Mouse (Mus musculus) erythroblast, embryonic 14.5 days (primary cell): Measurements from ENCODE around the gene Mtmr3. TPM values are rescaled to one million over a fixed set of nuclear protein-coding genes. Genes with fewer than 3 reads are reported as not detected.

ENCODE experiments used
- H3K27me3 ChIP-seq: 2 replicates; pipeline ENCODE4 v1.6.1; 2012; ENCODE audit warnings: inconsistent platforms; ENCODE audit not compliant: control insufficient read depth
- H3K36me3 ChIP-seq: 2 replicates; pipeline ENCODE4 v1.6.1; 2012; ENCODE audit warnings: mild to moderate bottlenecking, inconsistent platforms; ENCODE audit not compliant: control insufficient read depth
- H3K4me1 ChIP-seq: 2 replicates; pipeline ENCODE4 v1.6.1; 2012; ENCODE audit warnings: inconsistent platforms; ENCODE audit not compliant: control insufficient read depth
- H3K4me3 ChIP-seq: replicated peaks from 2 replicates; pipeline ENCODE3; 2012; ENCODE audit warnings: moderate library complexity, mild to moderate bottlenecking, inconsistent platforms
- H3K9me3 ChIP-seq: 2 replicates; pipeline ENCODE4 v1.6.1; 2012; ENCODE audit warnings: low read length, inconsistent platforms, mixed read lengths; ENCODE audit not compliant: control insufficient read depth
- GATA1 ChIP-seq: IDR thresholded peaks from 2 replicates; pipeline ENCODE4 v1.6.1; 2012; ENCODE audit warnings: low read length, inconsistent platforms, mixed read lengths
- TAL1 ChIP-seq: IDR thresholded peaks from 3 replicates; pipeline ENCODE4 v1.6.1; 2012; ENCODE audit warnings: low read length, inconsistent platforms, mixed read lengths
- polyA plus RNA-seq: library from polyadenylated mRNA; stranded (reverse); fragments of >175 nt; gene quantifications from 2 replicates; pipeline ENCODE4 v1.2.3, GENCODE M21; 2012

Gene Mtmr3
- 3.6 and 4.2 TPM in 2 replicates for polyA plus RNA-seq

GRCm38 (mm10) chr11:4594608-4595500, at the start of gene Mtmr3:
Gene Mtmr3, minus strand, starts transcription at chr11:4594863.
- H3K9me3 ChIP-seq, result no peaks in the 10 kb centered on the region
- H3K4me3 ChIP-seq, result peak within 1 kb of the TSS; percentile 100
- TF ChIP-seq GATA1 (no peak), TAL1 (no peak)
- no peaks in the 10 kb centered on the region for H3K27me3 ChIP-seq
- H3K4me1 ChIP-seq, result peaks cover 44% of the 10 kb centered on the region
- peaks cover 39% of the 10 kb centered on the region for H3K36me3 ChIP-seq

GRCm38 (mm10) chr11:4643722-4644121, 49.1 kb upstream of the Mtmr3 start:
- Histone ChIP-seq H3K4me1 (peaks cover 33% of the 10 kb centered on the region), H3K36me3 (peaks cover 91% of the 10 kb centered on the region), H3K9me3 (no peaks in the 10 kb centered on the region), H3K27me3 (no peaks in the 10 kb centered on the region), H3K4me3 (no peak overlapping the region)
- TF ChIP-seq TAL1 (no peak), GATA1 (no peak)

- H3K4me3 ChIP-seq, result no peak overlapping the region
- H3K9me3 ChIP-seq, result no peaks in the 10 kb centered on the region
- TF ChIP-seq GATA1 (no peak), TAL1 (no peak)
- no peaks in the 10 kb centered on the region for H3K27me3 ChIP-seq
- peaks cover 57% of the 10 kb centered on the region for H3K4me1 ChIP-seq
- H3K36me3 ChIP-seq, result peaks cover 66% of the 10 kb centered on the region
Observed at GRCm38 (mm10) chr11:4641185-4641584, 46.5 kb upstream of the Mtmr3 start.

- TF ChIP-seq TAL1, result no peak
- TF ChIP-seq GATA1, result no peak
- H3K36me3 ChIP-seq, result peaks cover 43% of the 10 kb centered on the region
- peaks cover 6% of the 10 kb centered on the region for H3K27me3 ChIP-seq
- peak overlapping the region; percentile 65 for H3K4me3 ChIP-seq
- no peaks in the 10 kb centered on the region for H3K9me3 ChIP-seq
- peaks cover 70% of the 10 kb centered on the region for H3K4me1 ChIP-seq
Observed at GRCm38 (mm10) chr11:4638261-4638660, 43.6 kb upstream of the Mtmr3 start.

- Histone ChIP-seq H3K4me1 (peaks cover 70% of the 10 kb centered on the region), H3K4me3 (peak within 1 kb of the TSS; percentile 65), H3K27me3 (peaks cover 8% of the 10 kb centered on the region), H3K36me3 (peaks cover 38% of the 10 kb centered on the region), H3K9me3 (no peaks in the 10 kb centered on the region)
- TF ChIP-seq GATA1 (no peak), TAL1 (no peak)
Observed at GRCm38 (mm10) chr11:4637534-4638234, 43.0 kb upstream of the Mtmr3 start, which contains the start of gene Ascc2. Gene Ascc2, plus strand, starts transcription at chr11:4637747.

- peaks cover 65% of the 10 kb centered on the region for H3K4me1 ChIP-seq
- TF ChIP-seq TAL1, result no peak
- no peak for TF ChIP-seq GATA1
- H3K4me3 ChIP-seq, result peak overlapping the region; percentile 65
- peaks cover 29% of the 10 kb centered on the region for H3K36me3 ChIP-seq
- peaks cover 11% of the 10 kb centered on the region for H3K27me3 ChIP-seq
- no peaks in the 10 kb centered on the region for H3K9me3 ChIP-seq
Observed at GRCm38 (mm10) chr11:4636782-4637342, 42.2 kb upstream of the Mtmr3 start.

- TF ChIP-seq GATA1 (no peak), TAL1 (no peak)
- Histone ChIP-seq H3K9me3 (no peaks in the 10 kb centered on the region), H3K27me3 (peaks cover 32% of the 10 kb centered on the region), H3K4me1 (peaks cover 49% of the 10 kb centered on the region), H3K4me3 (no peak overlapping the region), H3K36me3 (peaks cover 7% of the 10 kb centered on the region)
Observed at GRCm38 (mm10) chr11:4634395-4634794, 39.7 kb upstream of the Mtmr3 start.

- peaks cover 32% of the 10 kb centered on the region for H3K27me3 ChIP-seq
- no peak overlapping the region for H3K4me3 ChIP-seq
- H3K4me1 ChIP-seq, result peaks cover 39% of the 10 kb centered on the region
- H3K36me3 ChIP-seq, result no peaks in the 10 kb centered on the region
- no peaks in the 10 kb centered on the region for H3K9me3 ChIP-seq
- TF ChIP-seq TAL1 (no peak), GATA1 (no peak)
Observed at GRCm38 (mm10) chr11:4633420-4633819, 38.8 kb upstream of the Mtmr3 start.

GRCm38 (mm10) chr11:4629861-4630280, 35.2 kb upstream of the Mtmr3 start:
- H3K9me3 ChIP-seq, result no peaks in the 10 kb centered on the region
- H3K4me3 ChIP-seq, result no peak overlapping the region
- no peaks in the 10 kb centered on the region for H3K36me3 ChIP-seq
- H3K27me3 ChIP-seq, result peaks cover 32% of the 10 kb centered on the region
- peaks cover 12% of the 10 kb centered on the region for H3K4me1 ChIP-seq
- TF ChIP-seq GATA1 (no peak), TAL1 (no peak)
